11 mouse cellular contexts compared by ENCODE assay signal in genomic region chr8:105715042-105715441, GRCm38 (mm10). TPM values are rescaled to one million over a fixed set of nuclear protein-coding genes. Genes with fewer than 3 reads are reported as not detected.
DNase-seq lines count a peak whose midpoint lies in the region; ATAC-seq lines count a peak whose summit lies in the region.
"Had no signal": no experiment of that assay in that cellular context is flagged by ENCODE, and none has a peak within 500 bp of the region (broad histone marks: within the 10 kb centered on the region; RNA-seq: fewer than 3 reads in every experiment).

No protein-coding gene starts in this region.

- no peak overlapping the region for H3K27ac ChIP-seq in midbrain, embryonic 11.5 days (ENCODE audit: low read depth, low read length)
- H3K27ac ChIP-seq: liver, embryonic 14.5 days had no signal

- H3K9ac ChIP-seq in midbrain, embryonic 11.5 days (ENCODE audit: low read length) = no peak overlapping the region
- H3K9ac ChIP-seq: hindbrain, embryonic 14.5 days; liver, embryonic 14.5 days had no signal

- intact Hi-C loops in heart, postnatal 25 days (cut with DNase I) = no loop called here

- H3K27me3 ChIP-seq in midbrain, embryonic 11.5 days (ENCODE audit: control insufficient read depth, insufficient read depth, low read length) = no peaks in the 10 kb centered on the region

- H3K4me3 ChIP-seq in midbrain, embryonic 11.5 days (ENCODE audit: low read depth, low read length) = no peak overlapping the region

- H3K36me3 ChIP-seq in midbrain, embryonic 11.5 days (ENCODE audit: control insufficient read depth, insufficient read depth, low read length) = 0 out of 2 replicates have a peak, but pooled peaks cover 3% of the 10 kb centered on the region

- 16% methylated on average over 6 of the region's 6 CpGs for WGBS in large intestine, adult 2 months
- WGBS in midbrain, embryonic 11.5 days = 92% methylated on average over 6 of the region's 6 CpGs

- no peaks in the 10 kb centered on the region for H3K9me3 ChIP-seq in midbrain, embryonic 11.5 days (ENCODE audit: control insufficient read depth, low read length)

- no peak for ATAC-seq in midbrain, embryonic 11.5 days (ENCODE audit: low FRiP score)

- no peaks in the 10 kb centered on the region for H3K4me1 ChIP-seq in midbrain, embryonic 11.5 days (ENCODE audit: control insufficient read depth, insufficient read depth, low read length)

- H3K4me2 ChIP-seq in midbrain, embryonic 11.5 days = no peak overlapping the region
- H3K4me2 ChIP-seq: hindbrain, embryonic 14.5 days had no signal

- peak; percentile 92 for DNase-seq in heart, adult 11 months
- no peak for DNase-seq in heart, postnatal 25 days (ENCODE audit: low spot score)
- DNase-seq in testis, postnatal 10 days (ENCODE audit: low spot score) = peak; percentile 44
- no peak for DNase-seq in testis, postnatal 14 days (ENCODE audit: low spot score)
- DNase-seq in large intestine, adult 2 months (ENCODE audit: low read depth, low spot score) = peak; percentile 31
- no peak for DNase-seq in urinary bladder, postnatal 4 days (ENCODE audit: low spot score in 2 of 2)
- no peak for DNase-seq in right cerebral cortex, postnatal 14 days
- no peak for DNase-seq in midbrain, embryonic 11.5 days (ENCODE audit: low spot score, missing footprints)

RNA-seq across cellular contexts. Expression of gene Enkd1, which starts 7.0 kb away (rescaled TPM):
- 1 to 10 TPM; 2.0 to 2.4 TPM for total RNA-seq in heart, postnatal 25 days (2021)
- polyA plus RNA-seq in large intestine, adult 2 months (2012; rRNA removed) = 5.8 and 6.6 TPM in 2 replicates
- polyA plus RNA-seq in midbrain, embryonic 11.5 days (2014; fragmentation: Nextera tagmentation; extraction: Ambion mirVana) = 33.7 and 33.9 TPM in 2 replicates

RNA-seq across cellular contexts. Expression of gene 4933405L10Rik, which starts 7.6 kb away (rescaled TPM):
- not detected for total RNA-seq in heart, postnatal 25 days (2021)
- polyA plus RNA-seq in large intestine, adult 2 months (2012; rRNA removed) = not detected in 2 replicates
- not detected in 2 replicates for polyA plus RNA-seq in midbrain, embryonic 11.5 days (2014; fragmentation: Nextera tagmentation; extraction: Ambion mirVana)
- total RNA-seq: layer of hippocampus, postnatal 14 days had no signal
- polyA plus RNA-seq: liver, embryonic 14.5 days had no signal

RNA-seq across cellular contexts. Expression of gene Pard6a, which starts 14.1 kb away (rescaled TPM):
- total RNA-seq in heart, postnatal 25 days (2021) = 1 to 10 TPM; 8.4 to 9.1 TPM
- 9.2 and 11.5 TPM in 2 replicates for polyA plus RNA-seq in large intestine, adult 2 months (2012; rRNA removed)
- polyA plus RNA-seq in midbrain, embryonic 11.5 days (2014; fragmentation: Nextera tagmentation; extraction: Ambion mirVana) = 22.2 and 26.2 TPM in 2 replicates

RNA-seq across cellular contexts. Expression of gene Acd, which starts 14.1 kb away (rescaled TPM):
- 10 to 100 TPM; 11.1 to 13.7 TPM for total RNA-seq in heart, postnatal 25 days (2021)
- 25.5 and 26.4 TPM in 2 replicates for polyA plus RNA-seq in large intestine, adult 2 months (2012; rRNA removed)
- 63.2 and 66.8 TPM in 2 replicates for polyA plus RNA-seq in midbrain, embryonic 11.5 days (2014; fragmentation: Nextera tagmentation; extraction: Ambion mirVana)

RNA-seq across cellular contexts. Expression of gene Carmil2, which starts 29.0 kb away (rescaled TPM):
- under 1 TPM; 0.18 to 0.20 TPM for total RNA-seq in heart, postnatal 25 days (2021)
- polyA plus RNA-seq in large intestine, adult 2 months (2012; rRNA removed) = 4.1 and 4.3 TPM in 2 replicates
- polyA plus RNA-seq in midbrain, embryonic 11.5 days (2014; fragmentation: Nextera tagmentation; extraction: Ambion mirVana) = 2.1 and 3.3 TPM in 2 replicates

Comparison
In these comparisons a context has a peak if more than half of its experiments do, and no peak if none do; other contexts are left out.
1. DNase-seq: peak in heart, adult 11 months (single experiment), testis, postnatal 10 days (single experiment) and large intestine, adult 2 months (single experiment); none in heart, postnatal 25 days (single experiment), testis, postnatal 14 days (single experiment), urinary bladder, postnatal 4 days (0 of 2), right cerebral cortex, postnatal 14 days (single experiment) and midbrain, embryonic 11.5 days (single experiment).